Mouse (Mus musculus) megakaryocyte-erythroid progenitor cell, adult 5 weeks (primary cell): ENCODE data around the gene 4930505A04Rik. TPM values are rescaled to one million over a fixed set of nuclear protein-coding genes. Genes with fewer than 3 reads are reported as not detected.

Experiments
- polyA plus RNA-seq: library from polyadenylated mRNA; stranded (reverse); fragments of >175 nt; gene quantifications from 2 replicates; pipeline ENCODE4 v1.2.3, GENCODE M21; 2012

Gene 4930505A04Rik
- polyA plus RNA-seq, result not detected in 2 replicates

DNA sequence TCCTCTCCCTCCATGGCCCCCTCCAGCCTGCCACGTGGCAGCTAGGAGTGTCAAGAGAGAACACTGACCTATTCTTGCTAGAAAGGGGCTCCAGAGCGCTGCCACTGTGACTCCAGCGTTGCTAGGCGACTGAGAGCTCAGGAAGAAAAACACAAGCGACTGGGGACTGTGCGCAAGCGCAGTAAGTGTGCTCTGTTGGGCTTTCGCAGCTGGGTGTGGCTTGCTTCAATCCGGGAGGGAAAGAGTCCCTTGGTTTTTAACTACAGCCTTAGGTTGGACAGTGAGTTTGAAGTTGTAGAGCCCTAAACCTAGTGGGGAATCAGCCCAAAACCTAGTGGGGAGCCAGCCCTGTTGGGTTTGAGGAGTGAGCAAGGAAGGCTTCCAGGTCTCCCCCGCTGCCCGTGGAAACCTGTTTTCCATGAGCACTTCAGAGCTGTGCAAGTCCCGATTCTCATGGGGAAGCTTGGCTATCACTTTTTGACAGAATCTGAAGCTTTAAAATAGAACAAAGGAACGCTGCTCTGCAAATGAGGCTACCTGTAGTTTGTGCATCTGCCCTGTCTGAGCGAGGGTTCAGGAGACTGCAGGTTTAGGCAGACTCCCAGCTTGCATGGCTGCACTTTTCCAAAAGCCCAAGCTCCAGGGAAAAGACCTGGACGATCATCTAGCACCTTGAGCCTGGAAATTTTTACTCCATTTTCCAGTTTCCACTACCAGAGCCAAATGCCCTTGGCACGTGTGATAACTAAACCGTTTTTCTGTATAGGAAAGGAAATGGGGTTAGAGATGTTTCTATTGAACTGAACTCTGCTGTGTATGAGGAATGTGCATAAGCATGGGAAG lies at the start of gene 4930505A04Rik:
Gene 4930505A04Rik (minus strand): TSS at position 77 of the 843 bp plus-strand sequence.

Other genes with a start within 250 kb of the 4930505A04Rik start
- 9.3 and 11.3 TPM in 2 replicates for gene Sptbn1, start 203.7 kb downstream of the 4930505A04Rik start, polyA plus RNA-seq
- gene Acyp2, start 177.8 kb upstream of the 4930505A04Rik start, polyA plus RNA-seq, result 0.55 and 0.74 TPM in 2 replicates